Mouse (Mus musculus) brain, adult 2 months (tissue): Measurements from ENCODE around the gene H2-Oa.

ENCODE experiments used
- DNase-seq: peaks from one replicate; pipeline ENCODE4 v3.0.0; 2011; ENCODE audit warnings: low read depth, low spot score

Gene H2-Oa

GRCm38 (mm10) chr17:34092197-34092875 is at the start of gene H2-Oa:
Gene H2-Oa, plus strand, starts transcription at chr17:34092340.
- no peak for DNase-seq

GRCm38 (mm10) chr17:34045941-34046340 is 46.2 kb upstream of the H2-Oa start:
- no peak for DNase-seq

GRCm38 (mm10) chr17:34047404-34048050 is 44.6 kb upstream of the H2-Oa start:
- DNase-seq, result no peak

- no peak for DNase-seq
Measured at GRCm38 (mm10) chr17:34057224-34057623, 34.9 kb upstream of the H2-Oa start.

- DNase-seq, result peak; percentile 8
Measured at GRCm38 (mm10) chr17:34068864-34069263, 23.3 kb upstream of the H2-Oa start.

GRCm38 (mm10) chr17:34072091-34072490 is 20.0 kb upstream of the H2-Oa start:
- no peak for DNase-seq

- peak; percentile 68 for DNase-seq
Measured at GRCm38 (mm10) chr17:34075271-34075670, 16.9 kb upstream of the H2-Oa start.

GRCm38 (mm10) chr17:34077549-34077948 is 14.6 kb upstream of the H2-Oa start:
- peak; percentile 83 for DNase-seq

- no peak for DNase-seq
Measured at GRCm38 (mm10) chr17:34078148-34078547, 14.0 kb upstream of the H2-Oa start.

- DNase-seq, result no peak
Measured at GRCm38 (mm10) chr17:34079002-34079401, 13.1 kb upstream of the H2-Oa start.

GRCm38 (mm10) chr17:34079621-34080020 is 12.5 kb upstream of the H2-Oa start:
- peak; percentile 91 for DNase-seq

- no peak for DNase-seq
Measured at GRCm38 (mm10) chr17:34083104-34083503, 9.0 kb upstream of the H2-Oa start.

GRCm38 (mm10) chr17:34087386-34087785 is 4.8 kb upstream of the H2-Oa start:
- no peak for DNase-seq

GRCm38 (mm10) chr17:34088124-34088523 is 4.0 kb upstream of the H2-Oa start:
- DNase-seq, result no peak

- DNase-seq, result peak; percentile 20
Measured at GRCm38 (mm10) chr17:34090923-34091322, 1.2 kb upstream of the H2-Oa start.

GRCm38 (mm10) chr17:34093199-34093874 is 1.2 kb downstream of the H2-Oa start:
- no peak for DNase-seq

- no peak for DNase-seq
Measured at GRCm38 (mm10) chr17:34094283-34095035, 2.3 kb downstream of the H2-Oa start.

- DNase-seq, result no peak
Measured at GRCm38 (mm10) chr17:34096497-34097010, 4.4 kb downstream of the H2-Oa start.

GRCm38 (mm10) chr17:34097272-34097671 is 5.1 kb downstream of the H2-Oa start:
- no peak for DNase-seq

GRCm38 (mm10) chr17:34098709-34099479 is 6.8 kb downstream of the H2-Oa start:
- DNase-seq, result no peak

GRCm38 (mm10) chr17:34099531-34099930 is 7.4 kb downstream of the H2-Oa start:
- DNase-seq, result no peak
